Mouse (Mus musculus): Measurements from ENCODE around the gene Trim30d. TPM values are rescaled to one million over a fixed set of nuclear protein-coding genes. Genes with fewer than 3 reads are reported as not detected.
"Not testable (repeated sequence)": the region's sequence is repeated elsewhere in the genome, so short reads cannot be mapped to it uniquely, and the experiment has no call there.

The Trim30d gene
- 0.11 and 0.31 TPM in 2 replicates for polyA plus RNA-seq (2014; fragmentation: Nextera tagmentation; extraction: Ambion mirVana)

DNA sequence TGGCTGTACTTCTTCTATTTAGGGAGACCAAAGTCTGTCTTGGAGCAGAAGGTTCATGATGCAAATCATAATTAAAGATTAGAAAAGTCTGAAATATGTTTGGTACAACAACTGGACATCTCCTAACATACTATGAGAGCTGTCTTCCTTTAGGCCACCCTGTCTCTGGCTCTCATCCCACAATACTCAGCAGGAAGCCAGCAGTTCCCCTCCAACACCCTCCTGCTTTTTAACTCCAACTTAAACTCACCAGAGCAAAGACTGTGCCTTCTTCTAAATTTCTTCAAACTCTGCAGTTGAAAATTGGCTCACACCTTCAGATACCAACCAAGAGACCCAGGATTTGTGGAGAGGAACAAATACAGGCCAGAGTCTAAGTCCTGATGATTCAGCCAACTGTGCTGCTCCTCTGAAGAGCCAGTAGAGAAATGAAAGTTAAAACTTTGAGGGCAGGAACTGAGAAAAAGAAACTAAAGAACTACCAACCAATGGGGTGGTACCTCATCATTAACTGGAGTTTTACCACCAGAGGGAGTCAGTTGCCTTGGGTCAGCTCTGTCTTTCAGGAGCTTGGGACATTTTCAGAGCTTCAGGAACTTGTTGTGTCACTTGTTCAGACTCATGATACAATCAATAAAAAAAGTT lies at the start of gene Trim30d:
Trim30d (minus strand) TSS at position 429 of the 645 bp plus-strand sequence.
- not testable (repeated sequence) for H3K4me2 ChIP-seq (replicated peaks; ENCODE audit: low read depth, low read length); ATAC-seq (ENCODE audit: low FRiP score); H3K4me3 ChIP-seq (ENCODE audit: low read depth, low read length); DNase-seq (ENCODE audit: low spot score); H3K27me3 ChIP-seq (ENCODE audit: control insufficient read depth, insufficient read depth, low read length); H3K36me3 ChIP-seq (ENCODE audit: control insufficient read depth, insufficient read depth, low read length); H3K9me3 ChIP-seq (ENCODE audit: control insufficient read depth, low read length); H3K4me1 ChIP-seq (replicated peaks; ENCODE audit: control insufficient read depth, insufficient read depth, low read length); H3K9ac ChIP-seq (ENCODE audit: low read depth, low read length); H3K27ac ChIP-seq (ENCODE audit: low read depth, low read length)

DNA sequence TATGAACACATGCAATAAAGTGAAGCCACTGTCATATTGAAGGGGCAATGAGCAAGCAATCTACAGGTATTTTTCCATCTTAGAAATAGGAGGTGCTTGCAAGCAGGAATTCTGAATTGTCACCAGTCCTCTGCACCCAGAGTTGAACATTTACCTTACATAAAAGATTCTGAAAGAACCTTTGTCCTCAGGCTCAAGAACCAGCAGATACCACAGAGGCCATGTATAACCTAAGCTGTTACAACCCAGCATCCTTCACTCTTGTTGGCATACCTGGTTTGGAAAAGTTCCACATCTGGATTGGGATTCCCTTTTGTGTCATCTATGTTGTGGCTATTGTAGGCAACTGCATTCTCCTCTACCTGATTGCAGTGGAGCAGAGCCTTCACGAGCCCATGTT lies 45.1 kb upstream of the Trim30d start:
- ATAC-seq (ENCODE audit: low FRiP score) (no peak), DNase-seq (ENCODE audit: low spot score) (no peak)
- 52% methylated on average over 1 of the region's 1 CpGs for WGBS
- no peaks in the 10 kb centered on the region for H3K9me3 ChIP-seq (ENCODE audit: control insufficient read depth, low read length)
- H3K27me3 ChIP-seq (ENCODE audit: control insufficient read depth, insufficient read depth, low read length): no peaks in the 10 kb centered on the region
- no peak overlapping the region for H3K4me2 ChIP-seq (replicated peaks; ENCODE audit: low read depth, low read length)
- H3K36me3 ChIP-seq (ENCODE audit: control insufficient read depth, insufficient read depth, low read length): no peaks in the 10 kb centered on the region
- H3K4me1 ChIP-seq (replicated peaks; ENCODE audit: control insufficient read depth, insufficient read depth, low read length): no peaks in the 10 kb centered on the region
- no peak overlapping the region for H3K4me3 ChIP-seq (ENCODE audit: low read depth, low read length)
- no peak overlapping the region for H3K27ac ChIP-seq (ENCODE audit: low read depth, low read length)
- no peak overlapping the region for H3K9ac ChIP-seq (ENCODE audit: low read depth, low read length)

- Histone ChIP-seq H3K27ac (ENCODE audit: low read depth, low read length) (no peak within 1 kb of the TSS), H3K4me3 (ENCODE audit: low read depth, low read length) (no peak within 1 kb of the TSS), H3K4me1 (replicated peaks; ENCODE audit: control insufficient read depth, insufficient read depth, low read length) (no peaks in the 10 kb centered on the region), H3K27me3 (ENCODE audit: control insufficient read depth, insufficient read depth, low read length) (no peaks in the 10 kb centered on the region), H3K9ac (ENCODE audit: low read depth, low read length) (no peak within 1 kb of the TSS), H3K36me3 (ENCODE audit: control insufficient read depth, insufficient read depth, low read length) (no peaks in the 10 kb centered on the region), H3K4me2 (replicated peaks; ENCODE audit: low read depth, low read length) (no peak within 1 kb of the TSS), H3K9me3 (ENCODE audit: control insufficient read depth, low read length) (no peaks in the 10 kb centered on the region)
- WGBS: 76% methylated on average over 5 of the region's 5 CpGs
- ATAC-seq (ENCODE audit: low FRiP score): no peak
- DNase-seq (ENCODE audit: low spot score): no peak
Observed at GRCm38 (mm10) chr7:104549833-104550232, 42.2 kb upstream of the Trim30d start, which contains the start of gene Olfr651. TSS of gene Olfr651 (plus strand) at chr7:104550133.

GRCm38 (mm10) chr7:104501589-104502371 lies 5.9 kb downstream of the Trim30d start:
- H3K9ac ChIP-seq (ENCODE audit: low read depth, low read length): peak overlapping the region; percentile 47; the same call in 1 of the 2 replicates
- no peak overlapping the region for H3K27ac ChIP-seq (ENCODE audit: low read depth, low read length)
- no peaks in the 10 kb centered on the region for H3K36me3 ChIP-seq (ENCODE audit: control insufficient read depth, insufficient read depth, low read length)
- peak; percentile 56 for DNase-seq (ENCODE audit: low spot score)
- 2% methylated on average over 55 of the region's 59 CpGs for WGBS
- no peaks in the 10 kb centered on the region for H3K4me1 ChIP-seq (replicated peaks; ENCODE audit: control insufficient read depth, insufficient read depth, low read length)
- peak; percentile 97 for ATAC-seq (ENCODE audit: low FRiP score)
- peak overlapping the region; percentile 56 for H3K4me2 ChIP-seq (replicated peaks; ENCODE audit: low read depth, low read length)
- peak overlapping the region; percentile 40 for H3K4me3 ChIP-seq (ENCODE audit: low read depth, low read length)
- H3K27me3 ChIP-seq (ENCODE audit: control insufficient read depth, insufficient read depth, low read length): peaks cover 2% of the 10 kb centered on the region; the same call in 1 of the 2 replicates
- no peaks in the 10 kb centered on the region for H3K9me3 ChIP-seq (ENCODE audit: control insufficient read depth, low read length)

- H3K36me3 ChIP-seq (ENCODE audit: control insufficient read depth, insufficient read depth, low read length); H3K4me3 ChIP-seq (ENCODE audit: low read depth, low read length); H3K9me3 ChIP-seq (ENCODE audit: control insufficient read depth, low read length); H3K27ac ChIP-seq (ENCODE audit: low read depth, low read length); DNase-seq (ENCODE audit: low spot score); H3K9ac ChIP-seq (ENCODE audit: low read depth, low read length); ATAC-seq (ENCODE audit: low FRiP score); H3K4me1 ChIP-seq (replicated peaks; ENCODE audit: control insufficient read depth, insufficient read depth, low read length); H3K4me2 ChIP-seq (replicated peaks; ENCODE audit: low read depth, low read length); H3K27me3 ChIP-seq (ENCODE audit: control insufficient read depth, insufficient read depth, low read length): not testable (repeated sequence)
- WGBS: 74% methylated on average over 5 of the region's 6 CpGs
Observed at GRCm38 (mm10) chr7:104501186-104501585, 6.5 kb downstream of the Trim30d start.

DNA sequence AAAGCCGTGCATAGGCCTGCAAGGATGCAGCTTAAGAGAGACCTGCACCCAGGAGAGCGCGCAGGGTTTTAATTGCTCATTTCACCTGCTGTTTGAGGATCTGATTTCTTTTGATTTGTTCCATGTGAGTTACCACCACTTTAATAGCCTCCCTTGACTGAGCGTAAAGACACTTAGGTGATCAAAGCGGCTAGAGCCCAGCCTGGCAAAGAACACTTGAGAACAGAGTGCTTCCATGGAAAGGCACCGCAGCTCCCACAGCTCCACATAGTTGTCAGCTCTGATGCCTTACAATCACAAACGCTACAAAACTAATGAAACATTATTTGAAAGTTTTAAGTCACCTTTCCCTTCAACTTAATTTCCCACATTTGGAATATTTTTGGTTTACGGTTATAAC lies 8.2 kb downstream of the Trim30d start:
- H3K4me3 ChIP-seq (ENCODE audit: low read depth, low read length); DNase-seq (ENCODE audit: low spot score); H3K36me3 ChIP-seq (ENCODE audit: control insufficient read depth, insufficient read depth, low read length); H3K4me1 ChIP-seq (replicated peaks; ENCODE audit: control insufficient read depth, insufficient read depth, low read length); ATAC-seq (ENCODE audit: low FRiP score); H3K4me2 ChIP-seq (replicated peaks; ENCODE audit: low read depth, low read length); H3K27me3 ChIP-seq (ENCODE audit: control insufficient read depth, insufficient read depth, low read length); H3K9me3 ChIP-seq (ENCODE audit: control insufficient read depth, low read length); H3K9ac ChIP-seq (ENCODE audit: low read depth, low read length); H3K27ac ChIP-seq (ENCODE audit: low read depth, low read length): not testable (repeated sequence)
- WGBS: 64% methylated on average over 7 of the region's 8 CpGs

DNA sequence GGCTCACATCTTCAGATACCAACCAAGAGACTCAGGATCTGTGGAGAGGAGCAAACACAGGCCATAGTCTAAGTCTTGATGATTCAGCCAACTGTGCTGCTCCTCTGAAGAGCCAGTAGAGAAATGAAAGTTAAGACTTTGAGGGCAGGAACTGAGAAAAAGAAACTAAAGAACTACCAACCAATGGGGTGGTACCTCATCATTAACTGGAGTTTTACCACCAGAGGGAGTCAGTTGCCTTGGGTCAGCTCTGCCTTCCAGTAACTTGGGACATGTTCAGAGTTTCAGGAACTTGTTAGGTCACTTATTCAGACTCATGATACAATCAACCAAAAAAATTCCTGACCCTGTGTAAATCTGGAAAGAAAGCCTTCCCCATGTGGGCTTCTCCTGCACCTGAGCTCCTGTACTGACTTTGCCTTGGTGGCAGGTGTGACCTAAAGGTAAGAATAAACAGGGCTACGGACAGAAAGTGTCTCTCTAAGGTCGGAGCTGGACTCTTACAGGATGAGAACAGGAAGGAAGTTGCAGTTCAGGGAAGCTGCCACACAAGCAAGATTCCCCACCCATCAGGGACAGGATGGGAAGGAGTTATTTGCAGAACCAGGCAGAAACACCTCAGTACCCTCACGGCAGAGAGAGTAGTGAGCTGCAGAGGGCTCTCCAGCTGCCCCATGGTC lies 42.4 kb downstream of the Trim30d start, which contains the start of gene Trim30a:
Trim30a (minus strand) TSS at position 129 of the 680 bp plus-strand sequence.
- WGBS: 80% methylated on average over 3 of the region's 3 CpGs
- no peak for ATAC-seq (ENCODE audit: low FRiP score)
- H3K27ac ChIP-seq (ENCODE audit: low read depth, low read length): no peak within 1 kb of the TSS

GRCm38 (mm10) chr7:104445961-104446645 lies 61.5 kb downstream of the Trim30d start:
- no peak for DNase-seq (ENCODE audit: low spot score)

More for the DNA sequence above, 42.4 kb downstream of the Trim30d start, which contains the start of gene Trim30a:
- H3K4me1 ChIP-seq (replicated peaks; ENCODE audit: control insufficient read depth, insufficient read depth, low read length): no peaks in the 10 kb centered on the region
- no peaks in the 10 kb centered on the region for H3K27me3 ChIP-seq (ENCODE audit: control insufficient read depth, insufficient read depth, low read length)
- H3K9me3 ChIP-seq (ENCODE audit: control insufficient read depth, low read length): no peaks in the 10 kb centered on the region
- no peak within 1 kb of the TSS for H3K4me2 ChIP-seq (replicated peaks; ENCODE audit: low read depth, low read length)
- no peaks in the 10 kb centered on the region for H3K36me3 ChIP-seq (ENCODE audit: control insufficient read depth, insufficient read depth, low read length)
- DNase-seq (ENCODE audit: low spot score): no peak
- no peak within 1 kb of the TSS for H3K9ac ChIP-seq (ENCODE audit: low read depth, low read length)
- H3K4me3 ChIP-seq (ENCODE audit: low read depth, low read length): no peak within 1 kb of the TSS

More at GRCm38 (mm10) chr7:104445961-104446645, 61.5 kb downstream of the Trim30d start:
- H3K4me3 ChIP-seq (ENCODE audit: low read depth, low read length): no peak overlapping the region
- no peak for ATAC-seq (ENCODE audit: low FRiP score)
- H3K9me3 ChIP-seq (ENCODE audit: control insufficient read depth, low read length): no peaks in the 10 kb centered on the region
- 67% methylated on average over 2 of the region's 2 CpGs for WGBS
- H3K27ac ChIP-seq (ENCODE audit: low read depth, low read length): no peak overlapping the region
- H3K4me2 ChIP-seq (replicated peaks; ENCODE audit: low read depth, low read length): no peak overlapping the region
- no peaks in the 10 kb centered on the region for H3K4me1 ChIP-seq (replicated peaks; ENCODE audit: control insufficient read depth, insufficient read depth, low read length)
- no peak overlapping the region for H3K9ac ChIP-seq (ENCODE audit: low read depth, low read length)
- H3K36me3 ChIP-seq (ENCODE audit: control insufficient read depth, insufficient read depth, low read length): no peaks in the 10 kb centered on the region
- no peaks in the 10 kb centered on the region for H3K27me3 ChIP-seq (ENCODE audit: control insufficient read depth, insufficient read depth, low read length)

Data from hindbrain, embryonic 11.5 days (tissue).